Mouse (Mus musculus) testis, postnatal 10 days (tissue): ENCODE data around the gene Stk4.
"Not testable (repeated sequence)": the region's sequence is repeated elsewhere in the genome, so short reads cannot be mapped to it uniquely, and the experiment has no call there.

Experiments used
- DNase-seq: peaks from one replicate; pipeline ENCODE4 v3.0.0; 2021; ENCODE audit warnings: low spot score

Stk4 gene

GRCm38 (mm10) chr2:164070142-164070764 is at the start of gene Stk4:
Gene Stk4 (plus strand): TSS chr2:164070322.
- peak; percentile 65 for DNase-seq

GRCm38 (mm10) chr2:164022104-164022503 is 48.0 kb upstream of the Stk4 start:
- no peak for DNase-seq

GRCm38 (mm10) chr2:164025150-164025549 is 45.0 kb upstream of the Stk4 start, which contains the start of gene Pabpc1l:
Gene Pabpc1l (plus strand): TSS chr2:164025450.
- DNase-seq: no peak

GRCm38 (mm10) chr2:164031147-164031546 is 39.0 kb upstream of the Stk4 start:
- DNase-seq: no peak

- DNase-seq: no peak
These were observed 37.1 kb upstream of the Stk4 start for GRCm38 (mm10) chr2:164032973-164033372.

GRCm38 (mm10) chr2:164036520-164037019 is 33.6 kb upstream of the Stk4 start:
- no peak for DNase-seq

GRCm38 (mm10) chr2:164038407-164039028 is 31.6 kb upstream of the Stk4 start:
- no peak for DNase-seq

- no peak for DNase-seq
These were observed 29.2 kb upstream of the Stk4 start for GRCm38 (mm10) chr2:164040949-164041348.

- DNase-seq: no peak
These were observed 28.6 kb upstream of the Stk4 start for GRCm38 (mm10) chr2:164041523-164041922.

GRCm38 (mm10) chr2:164047197-164047690 is 22.9 kb upstream of the Stk4 start:
- DNase-seq: no peak

GRCm38 (mm10) chr2:164053767-164054166 is 16.4 kb upstream of the Stk4 start:
- no peak for DNase-seq

GRCm38 (mm10) chr2:164054671-164055070 is 15.5 kb upstream of the Stk4 start:
- DNase-seq: no peak

GRCm38 (mm10) chr2:164059634-164060235 is 10.4 kb upstream of the Stk4 start:
- DNase-seq: no peak

GRCm38 (mm10) chr2:164070765-164071436 is 779 bp downstream of the Stk4 start, which contains the start of gene Tomm34:
Gene Tomm34 (minus strand): TSS chr2:164071169.
- peak; percentile 99 for DNase-seq

- not testable (repeated sequence) for DNase-seq
These were observed 1.3 kb downstream of the Stk4 start for GRCm38 (mm10) chr2:164071437-164071820.

- no peak for DNase-seq
These were observed 2.0 kb downstream of the Stk4 start for GRCm38 (mm10) chr2:164072109-164072508.

- peak; percentile 51 for DNase-seq
These were observed 3.0 kb downstream of the Stk4 start for GRCm38 (mm10) chr2:164073120-164073519.

GRCm38 (mm10) chr2:164073918-164074578 is 3.9 kb downstream of the Stk4 start:
- DNase-seq: peak; percentile 98

- DNase-seq: no peak
These were observed 5.0 kb downstream of the Stk4 start for GRCm38 (mm10) chr2:164075088-164075487.

- DNase-seq: no peak
These were observed 6.8 kb downstream of the Stk4 start for GRCm38 (mm10) chr2:164076874-164077425.

GRCm38 (mm10) chr2:164077875-164078274 is 7.8 kb downstream of the Stk4 start:
- DNase-seq: no peak
